Mouse (Mus musculus): ENCODE data around the gene Sde2.
"Not testable (repeated sequence)": the region's sequence is repeated elsewhere in the genome, so short reads cannot be mapped to it uniquely, and the experiment has no call there.

The Sde2 gene

GRCm38 (mm10) chr1:180829775-180830174, 21.2 kb upstream of the Sde2 start:
- in situ Hi-C loops (cut with MboI; ENCODE audit: low pct_unique_long_range_greater_than_20kb in 1 of 2, low sequenced_read_pairs in 2 of 2, unreplicated experiment in 1 of 2), result no loop called here

GRCm38 (mm10) chr1:180830175-180830574, 20.8 kb upstream of the Sde2 start:
- in situ Hi-C loops (cut with MboI; ENCODE audit: low pct_unique_long_range_greater_than_20kb in 1 of 2, low sequenced_read_pairs in 2 of 2, unreplicated experiment in 1 of 2), result no loop called here

GRCm38 (mm10) chr1:180830588-180831346, 20.2 kb upstream of the Sde2 start:
- in situ Hi-C loops (cut with MboI; ENCODE audit: low pct_unique_long_range_greater_than_20kb in 1 of 2, low sequenced_read_pairs in 2 of 2, unreplicated experiment in 1 of 2), result no loop called here

GRCm38 (mm10) chr1:180835273-180836015, 15.5 kb upstream of the Sde2 start:
- in situ Hi-C loops (cut with MboI; ENCODE audit: low pct_unique_long_range_greater_than_20kb in 1 of 2, low sequenced_read_pairs in 2 of 2, unreplicated experiment in 1 of 2), result no loop called here

- in situ Hi-C loops (cut with MboI; ENCODE audit: low pct_unique_long_range_greater_than_20kb in 1 of 2, low sequenced_read_pairs in 2 of 2, unreplicated experiment in 1 of 2), result not testable (repeated sequence)
Observed at GRCm38 (mm10) chr1:180836467-180836866, 14.5 kb upstream of the Sde2 start.

GRCm38 (mm10) chr1:180837186-180837585, 13.7 kb upstream of the Sde2 start:
- in situ Hi-C loops (cut with MboI; ENCODE audit: low pct_unique_long_range_greater_than_20kb in 1 of 2, low sequenced_read_pairs in 2 of 2, unreplicated experiment in 1 of 2), result no loop called here

- in situ Hi-C loops (cut with MboI; ENCODE audit: low pct_unique_long_range_greater_than_20kb in 1 of 2, low sequenced_read_pairs in 2 of 2, unreplicated experiment in 1 of 2), result no loop called here
Observed at GRCm38 (mm10) chr1:180838014-180838413, 12.9 kb upstream of the Sde2 start.

GRCm38 (mm10) chr1:180839201-180839910, 11.6 kb upstream of the Sde2 start:
- in situ Hi-C loops (cut with MboI; ENCODE audit: low pct_unique_long_range_greater_than_20kb in 1 of 2, low sequenced_read_pairs in 2 of 2, unreplicated experiment in 1 of 2), result no loop called here

GRCm38 (mm10) chr1:180841561-180842300, 9.2 kb upstream of the Sde2 start:
- in situ Hi-C loops (cut with MboI; ENCODE audit: low pct_unique_long_range_greater_than_20kb in 1 of 2, low sequenced_read_pairs in 2 of 2, unreplicated experiment in 1 of 2), result no loop called here

- in situ Hi-C loops (cut with MboI; ENCODE audit: low pct_unique_long_range_greater_than_20kb in 1 of 2, low sequenced_read_pairs in 2 of 2, unreplicated experiment in 1 of 2), result no loop called here
Observed at GRCm38 (mm10) chr1:180848114-180848510, 2.8 kb upstream of the Sde2 start.

- in situ Hi-C loops (cut with MboI; ENCODE audit: low pct_unique_long_range_greater_than_20kb in 1 of 2, low sequenced_read_pairs in 2 of 2, unreplicated experiment in 1 of 2), result no loop called here
Observed at GRCm38 (mm10) chr1:180848511-180849241, 2.3 kb upstream of the Sde2 start.

- in situ Hi-C loops (cut with MboI; ENCODE audit: low pct_unique_long_range_greater_than_20kb in 1 of 2, low sequenced_read_pairs in 2 of 2, unreplicated experiment in 1 of 2), result loop anchor here (25.0 kb wide), 1 partner anchor 288 kb away; the partner anchor contains the start of genes Cnih4 (in 2 of the 2) and Nvl (in 2 of the 2)
Observed at GRCm38 (mm10) chr1:180849701-180850301, 1.1 kb upstream of the Sde2 start.

- in situ Hi-C loops (cut with MboI; ENCODE audit: low pct_unique_long_range_greater_than_20kb in 1 of 2, low sequenced_read_pairs in 2 of 2, unreplicated experiment in 1 of 2), result loop anchor here (25.0 kb wide), 1 partner anchor 279 kb away; the partner anchor contains the start of genes Cnih4 (in 2 of the 2) and Nvl (in 2 of the 2)
Observed at GRCm38 (mm10) chr1:180858763-180859162, 7.8 kb downstream of the Sde2 start.

GRCm38 (mm10) chr1:180860030-180860429, 9.1 kb downstream of the Sde2 start:
- in situ Hi-C loops (cut with MboI; ENCODE audit: low pct_unique_long_range_greater_than_20kb in 1 of 2, low sequenced_read_pairs in 2 of 2, unreplicated experiment in 1 of 2), result loop anchor here (25.0 kb wide), 1 partner anchor 277 kb away; the partner anchor contains the start of genes Cnih4 (in 2 of the 2) and Nvl (in 2 of the 2)

GRCm38 (mm10) chr1:180863606-180864005, 12.7 kb downstream of the Sde2 start:
- in situ Hi-C loops (cut with MboI; ENCODE audit: low pct_unique_long_range_greater_than_20kb in 1 of 2, low sequenced_read_pairs in 2 of 2, unreplicated experiment in 1 of 2), result loop anchor here (25.0 kb wide), 1 partner anchor 274 kb away; the partner anchor contains the start of genes Cnih4 (in 2 of the 2) and Nvl (in 2 of the 2)

- in situ Hi-C loops (cut with MboI; ENCODE audit: low pct_unique_long_range_greater_than_20kb in 1 of 2, low sequenced_read_pairs in 2 of 2, unreplicated experiment in 1 of 2), result loop anchor here (25.0 kb wide), 1 partner anchor 271 kb away; the partner anchor contains the start of genes Cnih4 (in 2 of the 2) and Nvl (in 2 of the 2)
Observed at GRCm38 (mm10) chr1:180866001-180866400, 15.1 kb downstream of the Sde2 start.

- in situ Hi-C loops (cut with MboI; ENCODE audit: low pct_unique_long_range_greater_than_20kb in 1 of 2, low sequenced_read_pairs in 2 of 2, unreplicated experiment in 1 of 2), result loop anchor here (25.0 kb wide), 1 partner anchor 267 kb away; the partner anchor contains the start of genes Cnih4 (in 2 of the 2) and Nvl (in 2 of the 2)
Observed at GRCm38 (mm10) chr1:180870122-180870650, 19.3 kb downstream of the Sde2 start.

Data from mouse embryonic stem cell (cell line).